Mouse (Mus musculus) testis, postnatal 14 days (tissue): Measurements from ENCODE around the gene Sdccag8.
"Not testable (repeated sequence)": the region's sequence is repeated elsewhere in the genome, so short reads cannot be mapped to it uniquely, and the experiment has no call there.

ENCODE experiments used
- DNase-seq: peaks from one replicate; pipeline ENCODE4 v3.0.0; 2021; ENCODE audit warnings: low spot score

Gene Sdccag8

DNA sequence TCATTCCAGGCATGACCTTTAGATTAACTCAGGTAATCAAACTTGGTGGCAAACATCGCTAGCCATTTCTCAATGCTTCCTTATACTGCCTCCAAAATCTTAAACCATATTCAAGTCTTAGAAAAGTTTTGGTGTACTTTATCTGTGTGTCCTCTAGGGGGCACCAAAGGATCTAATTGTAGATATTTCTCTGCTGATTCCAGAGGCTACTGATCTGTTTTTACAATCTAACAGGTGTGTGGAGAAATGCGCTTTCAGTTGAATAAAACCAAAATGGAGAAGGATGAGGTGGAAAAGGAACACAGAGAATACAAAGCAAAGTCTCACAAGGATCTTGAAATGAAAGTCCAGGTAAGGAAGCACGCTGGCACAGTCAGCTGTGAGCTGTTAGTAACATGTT lies 63.3 kb downstream of the Sdccag8 start:
- no peak for DNase-seq

DNA sequence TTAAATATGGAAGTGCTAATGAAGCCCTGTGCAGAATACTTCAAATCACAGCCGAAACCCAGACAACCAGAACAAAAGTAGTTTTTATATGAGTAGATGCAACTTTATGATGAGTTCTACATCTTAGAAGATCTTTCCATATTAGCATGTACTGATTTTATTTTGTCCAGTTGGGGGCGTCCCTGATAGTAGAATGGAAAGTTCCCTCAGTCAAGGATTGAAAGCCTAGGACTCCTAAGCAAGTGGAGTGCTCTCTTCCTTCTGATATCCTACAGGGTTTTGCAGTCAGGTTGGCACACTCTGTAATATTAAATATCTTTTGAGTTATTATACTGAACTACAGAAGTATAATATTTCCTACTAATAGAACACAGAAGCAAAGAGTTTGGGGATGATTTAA lies 64.5 kb downstream of the Sdccag8 start:
- DNase-seq = no peak

DNA sequence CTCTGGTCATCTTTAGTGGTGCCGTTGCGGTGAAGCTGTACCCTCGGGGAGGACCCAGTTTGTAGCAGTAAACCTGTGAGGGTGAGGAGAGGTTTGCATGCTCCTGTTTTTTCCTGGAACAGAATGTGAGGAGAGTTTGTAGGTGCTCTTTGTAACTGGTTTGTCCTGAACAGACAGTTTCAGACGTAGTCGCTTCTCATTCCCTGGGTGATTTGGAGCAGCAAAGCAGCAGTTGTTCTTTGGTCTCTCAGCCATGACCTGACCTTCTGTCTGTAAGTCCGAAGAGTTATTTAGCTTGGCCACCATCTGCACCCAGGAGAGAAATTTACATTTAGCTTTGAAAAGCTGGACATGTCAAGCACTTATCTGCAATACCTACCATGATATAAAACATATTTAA lies 65.2 kb downstream of the Sdccag8 start:
- no peak for DNase-seq

DNA sequence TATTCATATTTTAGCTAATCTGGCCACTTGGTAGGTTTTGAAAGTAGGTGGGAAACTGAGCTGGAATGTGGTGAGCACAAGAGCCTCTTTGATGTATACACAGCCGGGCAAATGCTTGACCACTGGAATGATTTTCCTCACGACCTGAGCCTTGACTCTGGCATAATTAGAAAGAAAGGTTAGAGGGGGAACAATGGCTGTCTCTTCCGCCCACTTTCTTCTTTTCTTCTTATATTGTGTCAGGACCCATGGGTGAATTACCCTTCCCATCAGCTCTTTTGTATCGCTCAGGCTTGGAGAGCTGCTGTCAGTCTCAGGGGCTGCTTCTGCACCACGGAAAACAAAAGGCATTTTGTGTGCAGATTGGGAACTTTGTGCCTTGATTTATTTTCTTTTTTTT lies 65.6 kb downstream of the Sdccag8 start:
- no peak for DNase-seq

- no peak for DNase-seq
Measured at GRCm38 (mm10) chr1:176880943-176881342, 66.5 kb downstream of the Sdccag8 start.

DNA sequence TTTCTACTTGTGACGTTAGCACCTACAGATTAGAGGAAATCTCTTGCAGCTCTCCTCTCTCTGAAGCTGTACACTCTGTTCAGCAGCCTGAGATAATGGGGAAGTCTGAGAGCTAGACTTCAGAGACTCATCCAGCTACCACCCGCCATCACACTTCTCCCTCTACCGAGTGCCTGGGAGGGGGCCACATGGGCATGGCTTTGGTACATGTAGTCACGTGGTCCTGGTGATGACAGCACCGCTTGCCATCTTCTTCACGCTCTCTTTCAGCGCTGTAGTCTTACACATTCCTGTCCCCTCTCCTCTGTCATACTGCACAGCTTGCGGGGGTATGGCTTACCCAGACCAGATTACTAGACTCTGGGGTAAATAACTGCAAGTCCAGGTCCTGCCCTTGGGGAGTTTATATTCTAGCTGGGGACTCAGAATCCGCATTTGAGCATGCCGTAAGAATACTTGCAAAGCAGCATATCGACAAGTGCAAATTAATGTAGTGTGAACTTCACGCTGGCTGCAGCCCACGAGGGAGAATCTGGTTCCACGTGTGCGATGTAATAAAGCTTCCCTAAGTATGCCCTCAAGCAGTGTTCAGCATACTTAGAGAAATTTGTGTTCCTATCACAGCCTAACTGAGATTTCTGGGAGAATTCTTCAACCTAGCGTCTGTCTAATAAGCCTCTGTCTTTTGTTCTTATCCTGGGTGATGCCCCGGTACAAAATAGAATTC lies 70.9 kb downstream of the Sdccag8 start:
- DNase-seq = no peak

- no peak for DNase-seq
Measured at GRCm38 (mm10) chr1:176886002-176886401, 71.5 kb downstream of the Sdccag8 start.

GRCm38 (mm10) chr1:176903741-176904140 lies 89.3 kb downstream of the Sdccag8 start:
- DNase-seq = no peak

DNA sequence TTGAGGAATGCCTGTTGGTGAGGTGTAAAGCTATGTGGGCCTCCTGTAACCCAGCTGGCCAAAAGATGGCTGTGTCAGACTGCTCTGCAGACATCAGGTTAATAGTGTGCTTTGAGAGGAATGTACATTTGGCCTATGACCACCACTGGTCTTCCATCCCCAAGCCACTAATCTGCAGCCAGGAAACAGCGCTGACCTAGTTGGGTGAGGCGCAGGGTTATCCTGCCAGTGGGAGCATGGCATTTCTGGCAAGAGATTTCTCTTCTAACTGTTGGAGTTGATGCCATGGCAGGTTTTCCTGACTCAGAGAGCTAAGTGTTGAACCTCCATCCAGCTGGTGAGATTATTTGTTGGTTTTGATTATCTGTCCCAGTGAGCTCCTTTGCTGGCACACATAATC lies 101.5 kb downstream of the Sdccag8 start:
- no peak for DNase-seq

DNA sequence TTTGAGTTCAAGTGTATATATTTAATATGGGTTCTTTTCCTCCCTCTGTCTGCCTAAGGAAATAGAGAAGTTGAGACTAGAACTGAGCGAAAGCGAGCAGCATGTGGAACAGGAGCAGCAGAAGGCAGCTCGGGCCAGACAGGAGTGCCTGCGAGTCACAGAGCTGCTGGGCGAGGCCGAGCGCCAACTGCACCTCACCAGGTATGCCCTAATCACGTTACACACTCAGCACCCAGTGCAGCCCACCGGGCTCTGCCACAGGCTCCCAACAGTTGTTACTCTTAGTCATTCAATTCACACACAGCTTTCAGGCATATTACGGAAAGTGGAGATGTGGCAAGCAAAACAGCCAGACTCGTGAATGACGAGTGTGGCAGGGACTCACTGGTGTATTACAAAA lies 105.0 kb downstream of the Sdccag8 start:
- DNase-seq = no peak

DNA sequence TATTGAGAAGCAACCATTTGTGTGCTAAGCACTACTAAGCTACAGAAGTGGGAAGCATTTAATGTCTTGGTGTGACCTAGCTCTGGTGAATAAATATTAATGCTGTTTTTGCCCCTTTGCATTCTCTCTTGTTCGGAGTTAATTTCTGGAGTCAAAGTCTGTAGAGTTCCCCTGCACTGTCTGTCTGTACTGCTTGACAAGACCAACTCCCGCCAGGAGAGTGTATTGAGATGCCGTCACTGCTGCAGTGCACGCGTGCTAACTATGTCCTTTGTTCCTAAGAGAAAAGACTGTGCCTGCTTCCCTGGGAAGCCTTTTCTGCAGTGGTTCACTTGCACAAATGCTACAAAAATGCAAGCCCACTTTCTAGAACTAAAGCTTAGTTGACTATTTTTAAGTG lies 108.4 kb downstream of the Sdccag8 start:
- no peak for DNase-seq

DNA sequence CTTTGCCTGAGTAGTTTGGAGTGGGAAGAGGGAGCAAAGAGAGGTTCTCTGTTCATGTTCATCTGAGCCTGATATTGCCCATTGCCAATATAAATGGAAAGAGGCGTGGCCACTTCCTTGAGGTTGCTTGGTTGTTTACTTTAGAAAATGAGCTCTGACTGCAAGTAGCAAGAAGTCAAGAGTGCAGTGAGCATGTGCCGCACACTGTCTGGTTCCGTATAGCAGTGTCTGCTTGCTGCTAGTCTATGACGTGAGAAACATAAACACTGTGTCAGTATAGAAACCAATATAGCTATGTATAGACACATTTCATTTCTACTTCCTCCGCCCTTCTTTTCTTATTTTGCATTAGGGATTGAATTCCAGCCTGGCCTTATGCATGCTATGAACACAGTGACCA lies 111.5 kb downstream of the Sdccag8 start:
- DNase-seq = no peak

DNA sequence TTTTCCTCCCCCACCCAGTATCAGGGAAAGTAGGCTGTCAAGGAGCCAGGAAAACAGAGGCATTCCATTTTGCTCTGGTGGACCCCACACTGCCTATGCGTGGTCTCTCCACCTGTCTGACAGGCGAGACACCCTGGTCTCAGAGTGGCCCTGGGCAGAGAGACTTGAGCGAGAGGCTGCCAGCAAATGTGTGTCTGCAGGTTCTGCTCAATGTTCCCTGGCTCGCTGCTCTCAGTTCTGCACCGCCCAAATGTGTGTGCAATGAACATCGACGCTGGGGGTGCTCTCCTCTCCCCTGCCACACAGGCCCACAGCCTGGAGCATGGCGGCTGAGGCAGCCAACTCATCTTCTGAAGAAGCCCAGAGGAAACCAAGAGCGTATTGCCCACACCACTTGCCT lies 112.9 kb downstream of the Sdccag8 start:
- DNase-seq = no peak

DNA sequence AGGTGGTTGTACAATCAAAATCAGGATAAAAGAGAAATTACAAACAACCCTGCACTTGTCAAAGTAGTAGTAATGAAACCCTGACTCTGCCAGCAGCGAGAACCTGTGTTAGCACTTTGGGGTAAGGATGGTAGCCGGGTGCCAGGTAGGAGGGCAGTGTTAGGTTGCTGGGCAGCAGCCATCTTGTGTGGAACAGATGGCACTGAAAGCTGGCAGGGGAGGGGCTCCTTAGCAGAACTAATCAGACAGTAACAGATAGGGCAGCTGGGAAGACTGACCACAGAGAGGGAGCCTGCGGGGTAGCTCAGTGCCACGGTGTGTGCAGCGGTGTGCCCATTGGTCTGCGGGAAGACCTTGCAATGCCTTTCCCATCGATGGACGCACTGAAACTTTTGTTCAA lies 115.2 kb downstream of the Sdccag8 start:
- no peak for DNase-seq

DNA sequence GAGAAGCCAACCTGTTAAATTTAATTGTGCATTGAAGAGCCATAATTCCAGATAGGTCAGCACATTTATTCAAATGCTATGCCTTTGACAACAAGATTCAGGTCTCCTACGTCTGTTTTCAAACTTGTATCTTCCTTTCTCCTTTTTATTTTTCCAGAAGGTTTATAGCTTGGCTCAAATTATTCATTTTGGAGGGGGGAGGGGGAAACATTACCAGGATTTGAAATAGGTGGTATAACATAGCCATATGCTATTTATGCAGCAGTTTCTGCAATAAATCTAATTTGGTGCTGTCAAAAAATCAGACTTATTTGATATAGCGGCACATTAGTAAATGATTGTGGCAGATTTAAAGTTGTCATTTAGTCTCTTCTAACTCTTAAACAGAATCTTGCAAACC lies 116.1 kb downstream of the Sdccag8 start:
- DNase-seq = no peak

DNA sequence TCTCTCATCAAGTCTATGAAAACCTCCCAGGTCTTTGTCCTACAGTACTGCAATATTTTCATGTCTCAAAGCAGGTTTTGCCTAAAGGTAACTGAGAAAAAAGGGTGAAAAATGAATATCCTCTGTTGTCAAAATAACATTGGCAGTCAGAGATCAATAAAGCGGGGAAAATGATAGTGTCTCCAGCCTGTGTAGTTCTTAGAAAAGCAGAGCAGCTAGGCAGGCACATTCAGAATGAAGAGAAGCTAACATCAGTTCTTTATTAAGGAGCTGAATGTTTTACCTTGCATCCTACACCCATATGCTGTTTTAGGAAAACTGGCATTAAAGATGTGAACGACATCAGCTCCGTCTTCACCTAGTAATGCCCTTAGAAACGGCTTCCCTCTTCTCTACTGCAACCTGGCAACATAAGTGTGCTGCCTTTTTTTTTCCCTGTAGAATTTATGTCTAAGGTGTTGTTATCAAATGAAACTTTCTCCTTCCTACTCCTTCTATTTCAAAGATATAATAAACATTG lies 116.6 kb downstream of the Sdccag8 start:
- no peak for DNase-seq

DNA sequence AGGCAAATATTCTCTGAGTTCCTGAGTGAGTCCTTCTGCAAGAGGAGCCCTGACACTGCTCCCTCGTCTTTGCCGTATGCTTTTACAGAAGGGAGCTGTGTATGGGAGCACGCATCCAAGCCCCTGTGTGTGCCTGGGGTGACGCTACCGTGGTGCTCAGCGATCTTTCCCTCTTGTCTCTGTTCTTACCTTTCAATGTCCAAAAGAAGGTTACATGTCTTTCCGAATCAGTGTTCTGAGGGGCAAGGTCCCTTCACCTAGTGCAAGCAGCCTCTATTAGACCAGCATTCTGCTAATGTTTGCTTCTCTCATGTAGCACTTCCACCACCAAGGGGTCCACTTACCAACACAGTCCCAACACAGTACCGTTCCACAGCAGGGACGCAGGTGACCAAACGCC lies 117.1 kb downstream of the Sdccag8 start:
- DNase-seq = no peak

DNA sequence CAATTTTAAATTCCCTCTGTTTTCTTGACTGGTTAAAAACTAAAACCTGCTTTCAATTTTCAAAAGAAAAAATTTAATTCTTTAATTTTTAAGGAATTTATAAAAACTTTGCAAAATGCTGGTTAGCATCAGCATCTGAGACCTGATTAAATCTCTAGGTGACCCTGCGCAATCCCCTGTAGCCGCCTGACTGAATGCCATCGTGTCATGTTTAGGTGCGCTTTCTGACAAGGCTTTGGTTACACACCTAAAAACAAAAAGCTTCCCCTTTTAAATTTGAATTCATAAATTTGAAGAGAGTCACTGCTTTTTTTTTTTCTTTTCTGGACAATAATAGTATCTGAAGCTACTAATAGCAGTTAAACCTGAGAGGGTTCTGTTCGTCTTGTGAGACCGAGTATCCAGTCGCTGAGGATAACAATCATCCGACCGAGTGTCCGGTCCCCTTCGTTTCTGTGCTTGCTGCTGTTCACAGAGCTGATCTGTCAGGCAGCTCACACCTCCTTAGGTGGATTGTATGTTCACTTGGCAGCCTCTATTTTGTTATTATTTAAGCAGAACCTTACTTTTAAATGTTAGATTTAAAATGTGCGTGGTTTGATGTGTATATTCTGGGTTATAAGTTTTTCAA lies 118.0 kb downstream of the Sdccag8 start:
- DNase-seq = no peak

GRCm38 (mm10) chr1:176933319-176933718 lies 118.9 kb downstream of the Sdccag8 start:
- DNase-seq = no peak

GRCm38 (mm10) chr1:176934043-176934762 lies 119.7 kb downstream of the Sdccag8 start:
- DNase-seq = no peak

DNA sequence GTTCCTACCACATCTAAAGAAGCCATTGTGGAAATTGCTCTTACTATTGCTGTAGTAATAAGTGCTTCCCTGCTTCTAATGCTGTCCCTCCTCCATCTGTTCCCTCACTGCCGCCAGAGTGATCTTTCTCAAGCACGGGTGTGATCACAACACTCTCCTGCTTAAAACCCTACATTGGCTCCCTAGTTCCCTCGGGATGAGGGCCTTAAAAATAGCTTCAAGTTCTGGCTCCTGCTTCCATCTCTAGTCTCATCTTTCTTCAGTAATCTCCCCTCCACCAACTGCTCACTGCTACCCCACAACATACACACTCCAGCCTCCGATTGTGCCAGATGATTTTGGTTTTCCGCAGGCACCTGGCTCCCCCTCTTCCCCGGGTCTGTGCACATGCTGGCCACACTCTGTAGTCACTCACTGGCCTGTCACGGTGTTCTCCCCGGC lies 125.5 kb downstream of the Sdccag8 start:
- no peak for DNase-seq

GRCm38 (mm10) chr1:176941286-176941990 lies 127.0 kb downstream of the Sdccag8 start:
- DNase-seq = not testable (repeated sequence)
